Mouse (Mus musculus): ENCODE measurements around the gene Hc.

Hc gene

DNA sequence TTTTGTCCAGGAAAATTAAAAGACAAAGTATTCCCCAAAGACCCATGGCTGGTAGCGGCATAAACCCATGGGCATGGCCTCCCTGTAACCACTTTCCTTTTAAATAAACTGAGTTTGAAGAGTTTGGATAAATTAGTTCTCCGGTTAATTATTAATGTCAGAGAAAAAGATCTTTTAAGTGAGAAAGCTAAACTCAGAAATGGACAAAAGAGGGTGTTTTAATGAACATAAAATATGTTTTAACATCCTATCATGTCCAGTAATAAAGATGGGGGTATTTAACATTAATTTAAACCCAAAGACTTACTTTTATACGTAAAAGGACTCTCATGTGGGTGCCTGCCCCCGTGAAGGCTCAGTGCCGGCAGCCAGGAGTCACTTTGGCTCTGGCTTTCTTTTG is at the start of gene Hc:
Gene Hc (minus strand): TSS at position 101 of the 400 bp plus-strand sequence.
- no peak for DNase-seq (ENCODE audit: extremely low spot score, low read depth, low spot score)

DNA sequence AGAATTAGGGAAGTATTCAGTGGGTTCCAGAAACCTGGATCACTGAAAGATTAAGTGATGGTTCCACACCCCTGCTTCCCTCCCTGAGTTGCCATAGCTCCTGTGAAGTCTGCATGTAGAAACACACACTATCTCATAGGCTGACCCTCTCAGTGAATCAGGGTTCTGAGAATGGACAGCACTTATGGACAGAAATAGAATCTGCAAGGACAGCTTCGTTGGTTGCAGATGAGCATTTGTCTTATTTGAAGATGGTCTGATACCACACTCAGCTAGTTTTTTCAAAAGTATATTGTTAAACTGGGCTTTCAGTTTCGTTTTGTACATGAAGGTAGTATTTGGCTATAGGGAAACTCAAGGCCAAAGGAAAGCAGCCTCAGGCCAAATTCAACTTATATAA is 49.3 kb upstream of the Hc start:
- DNase-seq (ENCODE audit: extremely low spot score, low read depth, low spot score) = no peak

GRCm38 (mm10) chr2:35109924-35110304 is 48.7 kb upstream of the Hc start:
- no peak for DNase-seq (ENCODE audit: extremely low spot score, low read depth, low spot score)

DNA sequence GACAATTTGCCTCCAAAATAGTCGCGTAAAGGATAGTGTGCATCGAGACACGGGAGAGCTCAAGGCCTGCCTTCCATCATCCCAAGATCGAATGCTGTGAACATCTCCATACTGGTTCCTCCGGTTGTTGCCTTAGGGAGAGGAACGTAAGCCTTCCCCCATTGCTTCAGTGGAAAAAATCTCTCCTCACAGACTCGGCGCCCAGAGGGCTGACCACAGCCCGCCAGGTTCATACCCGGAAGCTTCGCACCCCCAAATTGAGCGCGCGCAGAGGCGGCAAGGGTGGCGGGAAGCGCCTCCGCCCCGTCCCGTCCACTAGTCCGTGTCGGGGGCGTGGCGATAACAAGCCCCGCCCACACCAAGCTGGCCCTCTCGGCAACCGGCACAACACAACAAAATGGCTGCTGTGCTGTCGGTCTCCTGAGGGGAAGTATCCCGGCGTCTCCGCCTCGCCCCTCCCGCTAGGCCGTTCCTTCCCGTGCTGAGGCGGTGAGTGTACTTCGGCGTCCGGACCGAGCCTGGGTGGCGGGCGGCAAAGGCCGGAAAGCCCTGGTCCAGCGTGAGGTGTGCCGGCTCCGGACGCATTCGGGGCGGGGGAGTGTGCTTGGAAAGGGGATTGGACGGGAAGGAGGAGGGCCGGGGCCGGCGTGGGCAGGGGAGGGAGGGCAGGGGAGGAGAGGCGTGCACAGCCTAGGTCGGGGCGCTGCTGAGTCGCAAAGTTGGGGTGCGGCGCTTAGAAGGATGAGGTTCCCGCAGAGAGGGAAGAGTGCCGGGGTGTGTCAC is 48.1 kb upstream of the Hc start, which contains the start of gene Cntrl:
Gene Cntrl (plus strand): TSS at position 352 of the 783 bp plus-strand sequence.
- no peak for DNase-seq (ENCODE audit: extremely low spot score, low read depth, low spot score)

- DNase-seq (ENCODE audit: extremely low spot score, low read depth, low spot score) = no peak
Observed at GRCm38 (mm10) chr2:35108712-35109111, 47.5 kb upstream of the Hc start.

DNA sequence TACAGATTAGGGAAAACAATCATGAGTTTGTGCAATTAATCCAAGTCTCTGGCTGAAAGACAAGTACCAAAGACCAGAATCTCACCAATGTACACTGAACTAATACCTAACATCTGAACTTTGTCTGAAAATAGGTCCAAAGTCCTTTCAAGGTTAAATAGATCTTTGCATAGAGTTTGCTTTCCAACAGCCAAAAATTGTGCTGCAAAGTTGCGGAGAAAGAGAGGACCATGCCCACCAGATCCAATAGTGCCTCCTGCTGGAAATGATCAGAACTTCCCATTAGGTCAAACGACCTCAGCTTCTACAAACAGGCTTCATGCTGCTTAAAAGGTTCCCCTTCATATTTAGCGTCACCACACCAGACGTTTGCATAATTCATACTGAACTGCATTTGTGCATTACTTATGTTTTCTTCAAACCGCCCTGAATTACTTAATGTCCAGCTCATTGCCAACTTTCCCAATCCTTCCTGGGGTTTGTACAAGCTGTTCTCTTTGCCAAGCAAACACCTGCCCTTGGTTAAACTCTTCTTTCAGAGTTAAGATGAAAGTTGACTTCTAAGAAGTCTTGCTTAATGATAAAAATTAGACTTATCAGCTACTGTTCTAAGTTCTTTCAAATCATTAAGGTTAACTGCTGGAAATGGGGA is 46.9 kb upstream of the Hc start:
- no peak for DNase-seq (ENCODE audit: extremely low spot score, low read depth, low spot score)

DNA sequence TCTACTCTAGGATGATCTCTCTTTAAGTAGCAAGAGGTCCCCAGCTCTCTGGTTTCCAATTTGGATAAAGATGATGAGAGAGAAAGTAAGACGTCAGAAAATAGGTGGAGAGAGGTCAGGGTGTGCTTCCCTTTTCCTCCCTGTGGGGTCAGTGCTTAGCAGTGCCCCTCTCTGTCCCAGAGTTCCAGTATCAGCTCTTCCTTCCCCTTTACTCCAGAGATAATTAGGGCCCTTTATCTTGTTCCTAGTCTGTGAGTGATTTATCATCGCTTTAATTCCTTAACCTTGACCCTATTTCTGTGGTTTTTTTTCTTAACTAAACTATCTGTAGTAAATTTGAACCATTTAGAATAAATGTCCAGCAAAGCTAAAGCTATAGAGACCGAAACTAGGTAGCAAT is 43.6 kb upstream of the Hc start:
- no peak for DNase-seq (ENCODE audit: extremely low spot score, low read depth, low spot score)

GRCm38 (mm10) chr2:35103558-35103957 is 42.3 kb upstream of the Hc start:
- no peak for DNase-seq (ENCODE audit: extremely low spot score, low read depth, low spot score)

- DNase-seq (ENCODE audit: extremely low spot score, low read depth, low spot score) = no peak
Observed at GRCm38 (mm10) chr2:35102777-35103176, 41.5 kb upstream of the Hc start.

DNA sequence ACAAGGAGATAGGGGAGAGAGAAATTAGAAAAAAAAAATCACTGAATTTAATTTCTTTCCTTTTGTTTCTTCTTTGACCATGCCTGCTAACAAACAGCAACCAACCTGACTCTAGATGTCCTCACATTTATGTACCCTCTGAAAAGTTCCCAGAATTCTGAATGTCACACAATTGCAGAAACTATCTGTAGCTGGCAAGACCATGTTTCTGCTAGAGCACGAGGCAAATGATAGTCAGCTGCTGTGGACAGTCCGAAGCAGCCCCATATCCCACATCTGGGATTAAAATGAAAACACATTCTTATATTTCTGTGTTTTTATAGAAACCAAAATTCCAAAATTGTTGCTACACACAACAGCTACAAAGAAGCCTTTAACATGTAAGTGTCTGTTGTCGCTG is 40.2 kb upstream of the Hc start, which contains the start of gene AI182371:
Gene AI182371 (minus strand): TSS at position 101 of the 400 bp plus-strand sequence.
- DNase-seq (ENCODE audit: extremely low spot score, low read depth, low spot score) = no peak

GRCm38 (mm10) chr2:35100529-35100928 is 39.3 kb upstream of the Hc start:
- no peak for DNase-seq (ENCODE audit: extremely low spot score, low read depth, low spot score)

GRCm38 (mm10) chr2:35087418-35087817 is 26.2 kb upstream of the Hc start:
- no peak for DNase-seq (ENCODE audit: extremely low spot score, low read depth, low spot score)

DNA sequence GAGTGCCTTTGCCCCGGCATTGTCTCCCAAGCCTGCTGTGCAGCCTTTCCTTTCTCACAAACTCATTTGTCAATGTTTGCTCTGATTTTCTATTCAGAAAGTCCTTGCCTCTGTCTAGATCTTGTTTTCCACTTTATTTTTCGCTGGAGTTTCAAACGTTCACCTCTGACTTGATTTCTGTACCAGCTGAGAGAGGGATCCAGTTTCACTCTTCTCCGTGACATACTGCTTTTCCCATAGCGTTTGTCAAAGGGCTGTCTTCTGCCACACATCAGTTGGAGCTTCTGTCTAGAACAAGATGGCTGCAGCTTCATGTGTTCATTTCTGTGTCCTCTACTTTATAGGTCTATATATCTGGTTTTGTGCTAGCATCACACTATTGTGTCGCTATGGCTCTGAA is 17.9 kb upstream of the Hc start:
- DNase-seq (ENCODE audit: extremely low spot score, low read depth, low spot score) = no peak

DNA sequence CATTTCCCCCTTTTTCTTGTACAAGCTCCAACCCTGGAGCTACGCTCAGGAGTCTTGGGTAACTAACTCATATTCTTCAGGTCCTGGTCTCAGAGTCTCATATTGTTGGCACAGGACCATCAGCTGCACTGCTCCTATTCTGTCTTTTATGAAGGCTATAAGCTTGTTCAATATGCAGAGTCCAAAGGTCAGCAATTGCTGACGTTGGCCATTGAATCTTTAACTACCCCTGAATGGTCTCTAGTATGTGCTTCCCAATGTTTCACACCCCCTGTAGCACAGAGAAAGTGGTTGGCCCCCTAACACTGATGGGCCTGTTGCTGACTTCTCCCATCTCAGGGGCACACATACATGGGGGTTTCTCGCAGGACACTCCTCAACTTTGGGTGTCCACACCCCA is 13.1 kb upstream of the Hc start:
- no peak for DNase-seq (ENCODE audit: extremely low spot score, low read depth, low spot score)

DNA sequence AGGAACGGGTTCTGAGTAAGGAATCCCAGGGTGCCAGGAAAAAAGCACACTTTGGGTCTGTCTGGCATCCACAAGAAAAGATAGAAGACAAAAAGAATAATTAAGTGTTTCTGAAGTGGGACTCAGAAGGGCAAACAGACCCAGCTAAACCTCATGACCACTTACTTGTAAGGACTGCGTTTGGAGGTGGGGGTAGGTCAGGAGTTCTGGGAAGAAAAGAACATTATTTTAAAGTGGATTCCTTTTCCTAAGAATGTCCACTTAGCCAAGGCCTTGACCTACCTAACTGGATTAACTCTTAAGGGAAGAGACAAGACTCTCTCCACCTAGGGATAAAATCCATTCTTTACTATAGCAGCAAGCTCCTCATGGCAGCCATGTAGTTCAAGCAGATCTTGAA is 11.3 kb upstream of the Hc start:
- DNase-seq (ENCODE audit: extremely low spot score, low read depth, low spot score) = no peak

DNA sequence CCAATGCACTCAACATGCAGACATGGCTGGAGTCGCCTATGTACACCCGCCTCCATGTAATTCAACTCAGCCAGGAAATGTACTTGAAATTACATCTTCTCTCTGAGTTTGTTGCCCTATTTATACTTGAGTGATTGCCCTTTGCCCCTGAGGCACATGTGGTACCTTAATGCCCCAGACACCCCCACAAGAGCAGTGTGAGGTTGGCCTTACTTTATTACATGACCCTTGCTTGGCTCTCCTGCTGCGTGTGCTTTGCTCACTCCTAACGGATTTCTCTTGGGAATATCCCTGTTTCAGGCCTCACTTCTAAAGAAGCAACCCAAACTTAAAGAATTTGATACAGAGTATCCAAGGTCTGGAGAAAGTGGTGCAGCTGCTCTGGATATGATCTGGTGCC is 9.0 kb upstream of the Hc start:
- no peak for DNase-seq (ENCODE audit: extremely low spot score, low read depth, low spot score)

GRCm38 (mm10) chr2:35069124-35069523 is 7.9 kb upstream of the Hc start:
- no peak for DNase-seq (ENCODE audit: extremely low spot score, low read depth, low spot score)

DNA sequence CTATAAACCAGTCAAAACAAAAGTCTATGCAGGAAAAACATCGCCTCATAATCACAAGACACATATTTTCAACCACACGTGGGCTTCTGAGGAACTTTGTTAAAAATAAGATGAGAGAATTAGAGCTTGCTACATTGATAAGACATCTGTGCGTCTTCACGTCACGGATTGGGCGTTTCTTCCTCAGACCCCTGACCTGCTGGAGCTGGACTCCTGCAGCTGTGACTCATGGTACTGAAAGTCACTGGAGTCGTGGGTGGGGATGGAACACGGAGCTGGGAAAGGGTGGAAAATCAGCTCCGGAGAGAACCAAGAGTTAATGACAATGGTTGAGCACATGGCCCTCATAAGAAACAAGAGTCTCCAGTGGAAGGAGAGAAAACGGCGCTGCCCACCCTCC is 5.9 kb upstream of the Hc start:
- no peak for DNase-seq (ENCODE audit: extremely low spot score, low read depth, low spot score)

GRCm38 (mm10) chr2:35066525-35067082 is 5.4 kb upstream of the Hc start:
- no peak for DNase-seq (ENCODE audit: extremely low spot score, low read depth, low spot score)

GRCm38 (mm10) chr2:35063333-35064030 is 2.2 kb upstream of the Hc start:
- no peak for DNase-seq (ENCODE audit: extremely low spot score, low read depth, low spot score)

- no peak for DNase-seq (ENCODE audit: extremely low spot score, low read depth, low spot score)
Observed at GRCm38 (mm10) chr2:35060897-35061296, 341 bp downstream of the Hc start.

DNA sequence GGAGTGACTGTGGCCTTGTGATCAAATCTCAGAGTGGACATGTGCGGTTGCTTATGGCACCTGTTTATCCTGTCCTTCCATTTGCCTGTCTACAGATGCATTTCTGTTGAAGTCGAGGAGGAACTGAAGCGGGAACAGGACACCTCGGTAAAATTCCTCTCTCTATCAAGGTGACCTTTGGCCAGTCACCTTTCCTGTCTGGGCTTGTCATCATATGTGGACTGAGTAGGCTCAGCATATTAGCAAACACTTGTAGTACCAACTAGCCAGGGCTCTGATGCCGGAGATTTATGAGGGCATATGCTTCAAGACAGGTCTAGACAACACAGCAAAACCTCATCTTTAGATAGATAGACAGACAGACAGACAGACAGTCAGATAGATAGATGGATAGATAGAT is 982 bp downstream of the Hc start:
- DNase-seq (ENCODE audit: extremely low spot score, low read depth, low spot score) = no peak

Measured in hindlimb bud, embryonic 11.5 days (tissue).